Mouse (Mus musculus) CD4-positive, CD25-positive, alpha-beta regulatory T cell, adult 4 months (primary cell): ENCODE results near the gene Ccnt2. TPM values are rescaled to one million over a fixed set of nuclear protein-coding genes. Genes with fewer than 3 reads are reported as not detected.
"Not testable (repeated sequence)": the region's sequence is repeated elsewhere in the genome, so short reads cannot be mapped to it uniquely, and the experiment has no call there.

Experiments used
- ATAC-seq: one replicate; pipeline ENCODE4 v1.8.0; 2017
- polyA plus RNA-seq, 2 experiments: library from polyadenylated mRNA; unstranded; fragments of 100-300 nt; shearing (Covaris generic); gene quantifications; one replicate each; pipeline ENCODE4 v1.2.1; 2017

Ccnt2 gene
- 100 to 1,000 TPM; 102 to 119 TPM for polyA plus RNA-seq

DNA sequence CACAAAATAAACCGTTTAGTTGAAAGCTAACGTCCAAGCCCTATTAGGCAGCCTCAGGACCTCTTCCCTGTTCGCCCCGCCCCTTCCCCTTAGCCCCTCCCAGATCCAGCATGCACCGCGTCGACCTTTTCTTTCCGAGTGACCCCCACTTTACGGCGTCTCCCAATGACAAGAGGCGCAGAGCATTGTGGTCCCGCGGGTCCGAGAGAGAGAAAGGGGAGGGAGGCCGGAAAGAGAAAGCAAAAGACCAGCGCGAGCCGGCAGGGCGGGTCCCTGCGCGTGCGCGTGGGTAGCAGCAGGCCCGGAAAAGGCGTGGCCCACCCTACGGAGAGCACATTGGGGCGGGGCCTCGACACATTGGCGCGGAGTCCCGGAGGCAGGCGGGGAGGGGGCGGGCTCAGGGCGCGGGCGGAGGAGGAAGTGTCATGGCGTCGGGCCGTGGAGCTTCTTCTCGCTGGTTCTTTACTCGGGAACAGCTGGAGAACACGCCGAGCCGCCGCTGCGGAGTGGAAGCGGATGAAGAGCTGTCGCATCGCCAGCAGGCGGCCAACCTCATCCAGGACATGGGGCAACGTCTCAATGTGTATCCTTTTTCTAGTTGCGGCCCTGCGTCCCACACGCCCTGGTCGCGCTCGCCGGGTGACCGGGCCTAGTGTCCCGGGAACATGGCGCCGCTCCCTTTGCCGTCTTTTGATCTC lies at the start of gene Ccnt2:
TSS of gene Ccnt2 (plus strand) at position 362 of the 698 bp plus-strand sequence.
- peak; percentile 93 for ATAC-seq

- ATAC-seq, result no peak
Observed at GRCm38 (mm10) chr1:127729096-127729495, 44.9 kb upstream of the Ccnt2 start, which contains the start of gene Acmsd. Gene Acmsd (plus strand): TSS chr1:127729413.

DNA sequence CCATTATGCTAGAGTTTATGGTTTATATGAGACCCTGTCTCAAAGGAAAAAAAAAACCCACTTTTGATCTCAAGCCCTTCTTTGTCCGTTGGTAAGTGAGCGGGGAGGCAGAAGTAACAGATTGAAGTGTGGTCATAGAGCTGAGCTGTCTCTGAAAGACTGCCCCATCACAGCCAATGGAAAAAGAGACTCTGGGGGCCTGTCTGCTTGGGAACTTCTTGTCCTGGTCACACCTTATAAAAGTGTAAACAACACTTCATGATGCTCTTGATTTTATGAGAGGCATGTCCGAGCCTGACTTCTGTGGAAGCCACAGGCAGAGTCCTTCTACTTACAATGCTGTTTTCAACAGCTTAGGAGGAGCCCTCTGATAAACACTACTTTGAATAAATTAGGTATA lies 42.9 kb upstream of the Ccnt2 start:
- ATAC-seq, result no peak

GRCm38 (mm10) chr1:127732435-127732834 lies 41.5 kb upstream of the Ccnt2 start:
- no peak for ATAC-seq

GRCm38 (mm10) chr1:127732841-127733240 lies 41.1 kb upstream of the Ccnt2 start:
- peak; percentile 75 for ATAC-seq

- ATAC-seq, result no peak
Observed at GRCm38 (mm10) chr1:127735356-127735755, 38.6 kb upstream of the Ccnt2 start.

DNA sequence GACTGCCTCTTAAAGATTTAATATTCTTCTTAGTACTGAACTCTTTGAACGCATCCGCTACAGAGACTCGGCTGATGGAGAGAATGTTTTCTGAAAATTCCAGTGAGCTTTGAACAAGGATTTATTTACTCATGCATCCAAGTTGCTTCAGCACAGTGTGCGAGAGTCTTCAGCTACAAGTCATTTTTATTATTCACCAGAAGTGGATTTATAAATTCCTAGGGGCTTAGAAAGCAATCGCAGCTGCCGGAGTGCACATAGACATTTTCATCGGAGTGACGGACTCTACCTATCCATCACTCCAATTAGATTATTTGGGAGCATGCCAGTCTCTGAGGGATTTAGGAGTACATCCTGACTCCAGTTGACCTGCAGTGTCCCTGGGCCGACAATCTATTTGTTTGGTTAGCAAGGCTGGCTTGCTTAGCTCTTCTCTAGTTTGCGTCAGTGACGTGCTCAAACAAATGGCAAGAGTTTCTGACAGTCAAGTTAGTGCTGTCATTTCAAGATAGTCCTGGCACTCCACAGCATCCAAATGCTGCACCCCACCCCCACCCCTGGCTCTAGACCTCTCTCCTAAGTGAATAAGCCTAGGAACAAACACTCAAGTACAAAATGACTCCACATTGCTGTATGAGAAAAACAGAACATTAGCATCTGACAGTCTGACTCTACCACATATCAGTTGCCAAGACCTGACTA lies 23.4 kb upstream of the Ccnt2 start:
- ATAC-seq, result no peak

GRCm38 (mm10) chr1:127755806-127756205 lies 18.2 kb upstream of the Ccnt2 start:
- ATAC-seq, result no peak

DNA sequence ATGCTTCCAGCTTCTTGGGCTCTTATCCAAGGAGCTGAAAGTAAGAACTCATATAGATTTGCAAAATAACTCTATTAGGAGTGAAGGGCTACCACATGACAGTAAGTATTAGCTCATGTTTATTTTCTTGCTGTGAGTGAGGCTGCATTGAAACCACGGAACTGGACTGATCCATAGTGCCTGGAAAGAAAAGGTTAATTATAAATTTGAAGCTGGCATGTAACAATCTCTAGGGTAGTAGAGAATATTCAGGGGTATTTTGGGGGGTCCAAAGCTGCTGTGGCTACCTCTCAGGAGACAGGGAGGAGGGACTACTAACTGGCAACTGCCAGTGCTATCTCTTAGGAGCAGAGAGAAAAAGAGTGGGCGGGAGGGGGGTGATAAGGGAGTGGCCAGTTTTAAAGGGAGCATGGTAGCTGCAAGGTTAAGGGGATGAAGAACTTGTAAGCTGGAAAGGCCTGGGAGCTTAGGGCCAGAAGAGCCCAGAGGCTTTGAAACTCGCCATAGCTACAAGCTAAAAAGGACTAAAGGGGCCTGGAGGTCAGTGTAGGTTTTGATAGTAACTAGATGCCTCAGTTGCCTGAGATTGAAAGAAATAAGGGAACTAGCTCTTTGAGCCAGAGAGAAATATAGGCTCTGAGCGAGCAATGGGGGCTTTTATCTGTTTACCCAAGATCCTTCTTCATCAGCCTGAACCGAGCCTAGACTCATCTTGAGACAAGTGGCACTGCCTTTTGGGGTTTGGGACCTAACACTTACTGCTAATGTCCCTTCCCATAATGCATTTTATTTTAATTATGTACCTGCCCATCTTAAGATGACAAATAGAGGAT lies 17.4 kb upstream of the Ccnt2 start:
- ATAC-seq, result no peak

DNA sequence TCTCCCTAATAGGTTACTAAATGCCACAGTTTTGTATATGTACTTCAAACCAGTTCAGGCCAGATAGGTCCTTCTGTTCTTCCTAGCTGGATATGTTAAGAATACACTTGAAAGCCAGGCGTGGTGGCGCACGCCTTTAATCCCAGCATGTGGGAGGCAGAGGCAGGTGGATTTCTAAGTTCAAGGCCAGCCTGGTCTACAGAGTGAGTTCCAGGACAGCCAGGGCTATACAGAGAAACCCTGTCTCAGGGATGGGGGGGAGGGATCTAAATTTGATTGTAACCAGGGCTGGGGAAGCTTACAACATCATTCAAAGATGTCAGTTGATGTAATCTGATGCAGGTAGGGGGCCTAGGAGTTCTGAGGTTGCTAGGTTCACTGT lies 16.8 kb upstream of the Ccnt2 start:
- not testable (repeated sequence) for ATAC-seq

DNA sequence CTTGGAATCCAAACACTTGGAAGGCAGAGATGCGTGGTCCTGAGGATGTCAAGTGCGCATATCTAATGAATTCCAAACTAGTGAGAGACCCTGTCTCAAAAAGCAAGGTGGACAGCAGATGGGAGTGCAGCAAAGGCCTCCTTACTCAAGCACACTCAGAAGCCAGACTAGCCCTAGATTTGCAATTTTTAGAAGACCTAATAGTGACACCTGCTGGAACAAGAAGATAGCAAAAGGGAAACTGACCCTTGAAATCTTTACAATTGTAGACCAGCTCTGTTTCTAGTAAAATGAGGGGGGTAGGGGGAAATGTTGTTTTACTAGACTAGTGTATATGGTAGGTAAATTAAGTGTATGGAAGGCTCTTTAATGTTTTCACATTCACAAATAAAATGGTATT lies 8.5 kb upstream of the Ccnt2 start:
- ATAC-seq, result no peak

- no peak for ATAC-seq
Observed at GRCm38 (mm10) chr1:127766741-127767140, 7.2 kb upstream of the Ccnt2 start.

GRCm38 (mm10) chr1:127773198-127773802 lies 664 bp upstream of the Ccnt2 start:
- peak; percentile 22 for ATAC-seq

DNA sequence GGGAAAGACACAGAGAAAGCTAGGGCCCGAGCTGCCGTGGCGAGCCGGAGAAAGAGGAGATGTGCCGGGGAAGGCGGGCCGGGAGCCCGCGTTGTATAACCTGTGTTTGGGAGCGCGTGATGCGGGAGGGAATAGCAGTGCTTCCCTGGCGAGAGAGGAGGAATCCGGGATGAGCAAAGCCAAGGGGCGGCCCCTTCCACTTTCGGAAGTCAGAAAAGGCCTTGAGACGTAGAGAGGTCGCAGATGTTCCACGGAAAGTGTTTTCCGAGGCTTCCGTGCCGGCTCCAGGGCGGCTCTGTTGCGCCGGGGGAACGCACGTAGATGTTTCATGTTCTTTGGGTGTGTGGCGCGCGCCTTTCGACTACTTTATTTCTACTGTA lies 527 bp downstream of the Ccnt2 start:
- ATAC-seq, result no peak

DNA sequence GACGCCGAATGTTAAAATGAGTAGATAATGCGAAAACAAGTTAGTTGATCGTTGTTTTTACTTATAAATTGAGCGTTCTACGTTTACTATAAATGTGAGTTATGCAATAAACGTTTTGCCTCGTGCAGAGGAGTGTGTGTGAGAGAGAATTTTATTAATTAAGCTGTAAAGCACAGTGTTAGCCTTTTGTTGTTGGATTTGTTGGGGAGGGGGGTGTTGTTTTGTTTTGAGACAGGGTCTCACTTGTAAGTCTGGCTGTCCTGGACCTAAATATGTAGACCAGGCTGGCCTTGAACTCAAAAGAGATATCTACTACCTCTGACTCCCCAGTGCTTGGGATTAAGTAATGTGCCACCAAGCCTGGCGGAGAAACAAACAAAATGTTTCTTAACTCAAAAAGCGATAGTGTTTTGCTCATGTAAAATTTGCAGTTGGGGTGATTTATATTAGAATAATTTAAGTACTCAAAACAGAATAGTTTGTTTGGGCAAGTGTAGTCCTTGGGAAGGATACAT lies 1.3 kb downstream of the Ccnt2 start:
- ATAC-seq, result no peak

- no peak for ATAC-seq
Observed at GRCm38 (mm10) chr1:127776246-127776645, 2.3 kb downstream of the Ccnt2 start.

- ATAC-seq, result no peak
Observed at GRCm38 (mm10) chr1:127778611-127779010, 4.6 kb downstream of the Ccnt2 start.

DNA sequence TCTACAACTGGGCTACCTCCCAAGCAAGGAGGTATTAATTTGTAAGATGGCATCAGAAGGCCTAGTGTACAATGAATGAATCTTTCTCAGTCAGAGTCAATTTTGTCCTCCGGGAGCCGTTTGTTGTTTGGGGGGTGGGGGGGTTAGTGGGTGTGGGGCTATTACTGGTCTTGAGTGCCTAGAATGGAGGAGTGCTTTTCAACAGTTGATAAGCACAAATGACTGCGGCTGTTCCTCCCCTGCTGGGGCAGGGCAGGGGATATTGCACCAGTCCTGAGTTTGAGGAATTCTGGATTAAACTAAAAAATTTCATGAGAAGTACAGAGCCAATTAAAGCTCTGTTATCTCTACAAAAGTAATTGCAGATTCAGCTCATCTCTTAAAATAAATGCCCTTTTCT lies 6.2 kb downstream of the Ccnt2 start:
- ATAC-seq, result no peak

- no peak for ATAC-seq
Observed at GRCm38 (mm10) chr1:127780849-127781248, 6.9 kb downstream of the Ccnt2 start.

DNA sequence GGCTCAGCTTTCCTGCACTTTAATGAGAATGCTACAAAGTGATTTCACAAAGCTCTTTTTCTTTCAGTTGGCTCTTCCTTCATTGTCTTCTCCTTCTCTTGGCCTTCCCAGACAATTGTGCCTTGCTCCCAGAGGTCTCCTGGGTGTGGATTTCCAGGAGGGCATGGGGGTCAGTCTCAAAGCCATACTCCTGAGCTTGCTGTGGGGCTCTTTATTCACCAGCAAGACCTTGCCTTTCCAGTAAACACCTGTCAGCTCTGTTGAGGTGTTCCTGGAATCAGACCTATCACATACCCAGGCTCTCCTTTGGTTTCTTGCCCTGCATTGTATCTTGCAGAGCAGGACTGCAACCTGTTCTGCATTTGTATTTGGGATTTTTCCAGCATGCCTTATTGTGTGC lies 9.9 kb downstream of the Ccnt2 start:
- no peak for ATAC-seq

- no peak for ATAC-seq
Observed at GRCm38 (mm10) chr1:127785882-127786281, 11.9 kb downstream of the Ccnt2 start.

DNA sequence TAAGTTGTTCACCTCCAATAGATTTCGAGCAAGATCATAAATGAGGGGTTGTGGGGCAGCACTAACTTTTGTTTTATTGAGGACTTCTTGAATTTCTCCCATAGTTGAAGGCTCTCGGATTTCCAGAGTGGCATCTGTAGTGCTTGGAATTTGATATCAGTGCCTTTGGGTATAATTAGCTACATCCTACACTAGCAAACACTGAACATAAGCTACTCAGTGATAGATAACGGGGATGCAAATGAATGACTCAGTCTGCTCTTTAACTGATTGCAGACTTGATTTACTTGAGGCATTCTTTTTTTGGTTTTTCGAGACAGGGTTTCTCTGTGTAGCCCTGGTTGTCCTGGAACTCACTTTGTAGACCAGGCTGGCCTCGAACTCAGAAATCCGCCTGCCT lies 15.0 kb downstream of the Ccnt2 start:
- no peak for ATAC-seq

- no peak for ATAC-seq
Observed at GRCm38 (mm10) chr1:127793459-127793858, 19.5 kb downstream of the Ccnt2 start.
